In genomic region chr9:70040570-70040969, GRCm38 (mm10) we compare ENCODE assay signal across 40 mouse cellular contexts. TPM values are rescaled to one million over a fixed set of nuclear protein-coding genes. Genes with fewer than 3 reads are reported as not detected.
DNase-seq lines count a peak whose midpoint lies in the region; ATAC-seq and TF ChIP-seq lines count a peak whose summit lies in the region.
"Had no signal": no experiment of that assay in that cellular context is flagged by ENCODE, and none has a peak within 500 bp of the region (broad histone marks: within the 10 kb centered on the region; RNA-seq: fewer than 3 reads in every experiment).

No protein-coding gene starts in this region.

- H3K9me3 ChIP-seq in lung, embryonic 14.5 days (ENCODE audit: low read depth, low read length) = no peaks in the 10 kb centered on the region; the same call in 1 of the 2 replicates
- H3K9me3 ChIP-seq: embryonic facial prominence, embryonic 10.5 days; embryonic facial prominence, embryonic 15.5 days; forebrain, embryonic 12.5 days; heart, embryonic 13.5 days; hindbrain, embryonic 15.5 days; liver, embryonic 12.5 days; midbrain, embryonic 10.5 days; midbrain, embryonic 15.5 days had no signal

- no peaks in the 10 kb centered on the region for H3K36me3 ChIP-seq in lung, embryonic 14.5 days (ENCODE audit: insufficient read depth)
- H3K36me3 ChIP-seq: embryonic facial prominence, embryonic 10.5 days; embryonic facial prominence, embryonic 15.5 days; forebrain, embryonic 12.5 days; heart, embryonic 13.5 days; hindbrain, embryonic 10.5 days; hindbrain, embryonic 15.5 days; liver, embryonic 12.5 days; midbrain, embryonic 10.5 days; midbrain, embryonic 15.5 days had no signal

- H3K4me2 ChIP-seq in lung, embryonic 14.5 days = no peak overlapping the region
- H3K4me2 ChIP-seq: embryonic facial prominence, embryonic 15.5 days; forebrain, embryonic 12.5 days; heart, embryonic 13.5 days; hindbrain, embryonic 15.5 days; liver, embryonic 12.5 days; midbrain, embryonic 15.5 days had no signal

- no peak for ATAC-seq in lung, embryonic 14.5 days (ENCODE audit: insufficient read depth)
- ATAC-seq: forebrain, postnatal 0 days; liver, embryonic 12.5 days; liver, postnatal 0 days; midbrain, embryonic 15.5 days; Patski had no signal

- peak; percentile 21; the same call in 1 of the 2 replicates for TF ChIP-seq CTCF in lung, embryonic 14.5 days (IDR thresholded peaks at IDR 0.05; ENCODE audit: low read depth)

- H3K9ac ChIP-seq in lung, embryonic 14.5 days = no peak overlapping the region
- H3K9ac ChIP-seq: embryonic facial prominence, embryonic 15.5 days; forebrain, embryonic 12.5 days; forebrain, postnatal 0 days; heart, embryonic 13.5 days; hindbrain, embryonic 15.5 days; liver, embryonic 12.5 days; liver, postnatal 0 days; midbrain, embryonic 15.5 days had no signal

- 80% methylated on average over 11 of the region's 11 CpGs for WGBS in lung, embryonic 14.5 days

- no peak overlapping the region for H3K27ac ChIP-seq in lung, embryonic 14.5 days (ENCODE audit: low read depth)
- H3K27ac ChIP-seq: embryonic facial prominence, embryonic 10.5 days; embryonic facial prominence, embryonic 15.5 days; forebrain, embryonic 12.5 days; heart, adult 2 months; heart, embryonic 13.5 days; hindbrain, embryonic 10.5 days; hindbrain, embryonic 15.5 days; kidney, postnatal 0 days; liver, embryonic 12.5 days; midbrain, embryonic 10.5 days; midbrain, embryonic 15.5 days had no signal

- no peak for DNase-seq in lung, embryonic 14.5 days
- no peak for DNase-seq in lung, postnatal 10 days
- DNase-seq in thymus, postnatal 4 days = peak; percentile 31
- DNase-seq in thymus, adult 18-20 months = no peak
- peak; percentile 9 for DNase-seq in naive thymus-derived CD4-positive, alpha-beta T cell, adult 2 months (ENCODE audit: low read depth)
- no peak for DNase-seq in adrenal gland, postnatal 14 days
- no peak for DNase-seq in ovary, postnatal 10 days (ENCODE audit: low spot score)
- DNase-seq: adrenal gland, postnatal 36 days; cerebellum, adult 8-10 months; cerebellum, postnatal 25 days; forebrain, postnatal 0 days; heart, adult 2 months; heart, postnatal 10 days; kidney, adult 8-10 months; kidney, postnatal 4 days; layer of hippocampus, postnatal 36 days; left cerebral cortex, postnatal 4 days; liver, postnatal 0 days; right cerebral cortex, adult 18-20 months; right cerebral cortex, postnatal 4 days had no signal

- no peaks in the 10 kb centered on the region for H3K27me3 ChIP-seq in lung, embryonic 14.5 days (ENCODE audit: insufficient read depth, low read length)
- H3K27me3 ChIP-seq: embryonic facial prominence, embryonic 15.5 days; forebrain, embryonic 12.5 days; heart, embryonic 13.5 days; hindbrain, embryonic 15.5 days; midbrain, embryonic 15.5 days; Patski had no signal

- H3K4me3 ChIP-seq in lung, embryonic 14.5 days (ENCODE audit: low read depth, low read length) = no peak overlapping the region
- H3K4me3 ChIP-seq: embryonic facial prominence, embryonic 10.5 days; embryonic facial prominence, embryonic 15.5 days; forebrain, embryonic 12.5 days; heart, adult 2 months; heart, embryonic 13.5 days; hindbrain, embryonic 10.5 days; hindbrain, embryonic 15.5 days; liver, embryonic 12.5 days; midbrain, embryonic 10.5 days; midbrain, embryonic 15.5 days had no signal

- H3K4me1 ChIP-seq in lung, embryonic 14.5 days (ENCODE audit: insufficient read depth) = no peaks in the 10 kb centered on the region
- H3K4me1 ChIP-seq: embryonic facial prominence, embryonic 10.5 days; embryonic facial prominence, embryonic 15.5 days; forebrain, embryonic 12.5 days; hindbrain, embryonic 10.5 days; hindbrain, embryonic 15.5 days; midbrain, embryonic 10.5 days; midbrain, embryonic 15.5 days had no signal

RNA-seq across cellular contexts. Expression of gene Gcnt3, which starts 2.7 kb away (rescaled TPM):
- 0.18 and 0.21 TPM in 2 replicates for polyA plus RNA-seq in lung, embryonic 14.5 days (2014; fragmentation: Nextera tagmentation; extraction: Ambion mirVana)
- not detected in 2 replicates for total RNA-seq in adrenal gland, postnatal 14 days (2021)
- total RNA-seq: adrenal gland, adult 18-20 months; adrenal gland, postnatal 36 days; forebrain, postnatal 0 days; gastrocnemius, adult 8-10 months; gastrocnemius, postnatal 4 days; heart, adult 2 months; heart, postnatal 10 days; layer of hippocampus, postnatal 36 days; left cerebral cortex, postnatal 4 days; megakaryocyte progenitor cell, adult 5-6 weeks; MEL; neutrophil, adult 5-6 weeks had no signal
- polyA plus RNA-seq: brain, embryonic 14.5 days; embryonic facial prominence, embryonic 10.5 days; forebrain, embryonic 12.5 days; forebrain, postnatal 0 days; heart, adult 2 months; heart, embryonic 13.5 days; hindbrain, embryonic 10.5 days; hindbrain, embryonic 15.5 days; liver, embryonic 12.5 days; liver, postnatal 0 days; midbrain, embryonic 10.5 days; midbrain, embryonic 15.5 days; neural tube, embryonic 11.5 days; spleen, adult 2 months had no signal

RNA-seq across cellular contexts. Expression of gene Gtf2a2, which starts 28.2 kb away (rescaled TPM):
- polyA plus RNA-seq in lung, embryonic 14.5 days (2014; fragmentation: Nextera tagmentation; extraction: Ambion mirVana) = 223 and 228 TPM in 2 replicates
- total RNA-seq in adrenal gland, postnatal 14 days (2021) = 76.2 and 84.8 TPM in 2 replicates

RNA-seq across cellular contexts. Expression of gene Bnip2, which starts 51.3 kb away (rescaled TPM):
- 129 and 139 TPM in 2 replicates for polyA plus RNA-seq in lung, embryonic 14.5 days (2014; fragmentation: Nextera tagmentation; extraction: Ambion mirVana)
- total RNA-seq in adrenal gland, postnatal 14 days (2021) = 97.8 and 100 TPM in 2 replicates

Comparison
In these comparisons a context has a peak if more than half of its experiments do, and no peak if none do; other contexts are left out.
1. DNase-seq: peak in thymus, postnatal 4 days (single experiment) and naive thymus-derived CD4-positive, alpha-beta T cell, adult 2 months (single experiment); none in lung, embryonic 14.5 days (single experiment), lung, postnatal 10 days (single experiment), thymus, adult 18-20 months (0 of 2), adrenal gland, postnatal 14 days (single experiment) and ovary, postnatal 10 days (single experiment).